Mouse (Mus musculus) CH12.LX (cell line): ENCODE measurements at regions not wholly inside any gene's neighbourhood (a gene's known extent, or its start where the extent isn't known, plus 50 kb on each side); places are given as distances from the start of the nearest gene placed in this dataset.

ENCODE experiments used
- HCFC1 ChIP-seq: IDR thresholded peaks from 2 replicates; pipeline ENCODE4 v1.6.1; 2012; ENCODE audit warnings: low read depth, mild to moderate bottlenecking, inconsistent platforms, low read length, improper control_type of control experiment
- MYC ChIP-seq: IDR thresholded peaks from 2 replicates; pipeline ENCODE4 v1.6.1; 2011; ENCODE audit warnings: low read depth, mild to moderate bottlenecking, improper control_type of control experiment, low read length

- TF ChIP-seq MYC (no peak), HCFC1 (no peak)
These were observed 138.4 kb downstream of the 9530068E07Rik start for GRCm38 (mm10) chr11:52534586-52534985.
